Mouse (Mus musculus) heart, postnatal 36 days (tissue): Measurements from ENCODE around the gene Lgi2. TPM values are rescaled to one million over a fixed set of nuclear protein-coding genes. Genes with fewer than 3 reads are reported as not detected.

Experiments
- DNase-seq, 2 experiments: peaks; one replicate each; pipeline ENCODE4 v3.0.0; 2021 to 2022
- intact Hi-C: fragments of 180-260 bp; cut with DNase I; formaldehyde crosslinking; loops from one replicate; pipeline ENCODE4 v1.15.1; 2025
- total RNA-seq, 2 experiments: library from RNA; stranded (reverse); gene quantifications; 2 replicates each; pipeline ENCODE4 v1.2.3; 2021

Gene Lgi2
- under 1 TPM; 0.33 to 0.60 TPM for total RNA-seq

GRCm38 (mm10) chr5:52565813-52566531, at the start of gene Lgi2:
TSS of gene Lgi2 (minus strand) at chr5:52566462.
- DNase-seq, result peak; percentile 11 to 13
- intact Hi-C loops, result loop anchor here (5.0 kb wide), 1 partner anchor 51 kb away; no protein-coding TSS in a partner anchor

- intact Hi-C loops, result loop anchor here (5.0 kb wide), 1 partner anchor 48 kb away; the partner anchor contains the start of gene Lgi2
- no peak for DNase-seq
These were observed 49.2 kb upstream of the Lgi2 start for GRCm38 (mm10) chr5:52615421-52615820.

- DNase-seq, result no peak
- intact Hi-C loops, result loop anchor here (5.0 kb wide), 1 partner anchor 47 kb away; the partner anchor contains the start of gene Lgi2
These were observed 48.4 kb upstream of the Lgi2 start for GRCm38 (mm10) chr5:52614686-52615085.

- DNase-seq, result no peak
- intact Hi-C loops, result no loop called here
These were observed 46.5 kb upstream of the Lgi2 start for GRCm38 (mm10) chr5:52612776-52613175.

- intact Hi-C loops, result no loop called here
- no peak for DNase-seq
These were observed 45.1 kb upstream of the Lgi2 start for GRCm38 (mm10) chr5:52611315-52611895.

GRCm38 (mm10) chr5:52610306-52610705, 44.0 kb upstream of the Lgi2 start:
- no peak for DNase-seq
- intact Hi-C loops, result no loop called here

- no peak for DNase-seq
- intact Hi-C loops, result no loop called here
These were observed 43.4 kb upstream of the Lgi2 start for GRCm38 (mm10) chr5:52609672-52610071.

- intact Hi-C loops, result no loop called here
- DNase-seq, result no peak
These were observed 38.4 kb upstream of the Lgi2 start for GRCm38 (mm10) chr5:52604582-52605041.

- DNase-seq, result no peak
- intact Hi-C loops, result no loop called here
These were observed 24.4 kb upstream of the Lgi2 start for GRCm38 (mm10) chr5:52590612-52591011.

- intact Hi-C loops, result no loop called here
- DNase-seq, result no peak
These were observed 22.4 kb upstream of the Lgi2 start for GRCm38 (mm10) chr5:52588650-52589049.

GRCm38 (mm10) chr5:52587291-52587733, 21.1 kb upstream of the Lgi2 start:
- peak in 1 of 2 experiments; percentile 9 for DNase-seq
- intact Hi-C loops, result no loop called here

GRCm38 (mm10) chr5:52572572-52572971, 6.3 kb upstream of the Lgi2 start:
- intact Hi-C loops, result no loop called here

GRCm38 (mm10) chr5:52570746-52571145, 4.5 kb upstream of the Lgi2 start:
- intact Hi-C loops, result no loop called here
- DNase-seq, result no peak

More at GRCm38 (mm10) chr5:52572572-52572971, 6.3 kb upstream of the Lgi2 start:
- DNase-seq, result no peak

- DNase-seq, result no peak
- intact Hi-C loops, result loop anchor here (5.0 kb wide), 1 partner anchor 52 kb away; no protein-coding TSS in a partner anchor
These were observed 949 bp downstream of the Lgi2 start for GRCm38 (mm10) chr5:52565214-52565812.

- DNase-seq, result no peak
- intact Hi-C loops, result no loop called here
These were observed 1.9 kb downstream of the Lgi2 start for GRCm38 (mm10) chr5:52564351-52564750.

GRCm38 (mm10) chr5:52560240-52560639, 6.0 kb downstream of the Lgi2 start:
- intact Hi-C loops, result no loop called here
- peak; percentile 19 to 25 for DNase-seq

- DNase-seq, result no peak
- intact Hi-C loops, result no loop called here
These were observed 10.7 kb downstream of the Lgi2 start for GRCm38 (mm10) chr5:52555526-52555925.

- DNase-seq, result no peak
- intact Hi-C loops, result no loop called here
These were observed 15.0 kb downstream of the Lgi2 start for GRCm38 (mm10) chr5:52551318-52551632.

- intact Hi-C loops, result no loop called here
- DNase-seq, result no peak
These were observed 15.5 kb downstream of the Lgi2 start for GRCm38 (mm10) chr5:52550613-52551317.

- peak in 1 of 2 experiments; percentile 37 for DNase-seq
- intact Hi-C loops, result no loop called here
These were observed 19.3 kb downstream of the Lgi2 start for GRCm38 (mm10) chr5:52546950-52547349.

GRCm38 (mm10) chr5:52543770-52544169, 22.5 kb downstream of the Lgi2 start:
- DNase-seq, result no peak
- intact Hi-C loops, result no loop called here
